Mouse (Mus musculus) spleen, postnatal 4 days (tissue): ENCODE data around the gene Rnase11.
"Not testable (repeated sequence)": the region's sequence is repeated elsewhere in the genome, so short reads cannot be mapped to it uniquely, and the experiment has no call there.

Source experiments
- DNase-seq, 2 experiments: peaks; one replicate each; pipeline ENCODE4 v3.0.0; 2022; ENCODE audit warnings: low spot score in 2 of 2

Rnase11 gene

DNA sequence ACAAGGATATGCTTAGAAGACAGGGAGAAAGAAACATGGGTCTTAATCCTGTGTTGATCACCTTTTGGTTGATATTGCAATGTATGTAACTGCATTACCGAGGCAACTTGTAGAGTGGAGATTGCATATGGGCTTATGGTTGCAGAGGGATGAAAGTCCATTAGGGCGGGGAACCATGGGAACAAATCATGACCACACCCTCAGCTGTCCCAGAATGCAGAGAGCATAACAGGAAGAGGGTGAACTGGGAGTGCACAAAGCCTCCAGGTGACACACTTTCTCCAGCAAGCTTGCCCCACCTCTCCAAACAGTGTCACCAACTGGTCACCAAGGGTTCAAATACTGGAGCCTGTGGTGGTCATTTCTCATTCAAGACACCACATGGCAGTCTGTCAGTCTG lies 31.1 kb upstream of the Rnase11 start:
- DNase-seq = no peak

DNA sequence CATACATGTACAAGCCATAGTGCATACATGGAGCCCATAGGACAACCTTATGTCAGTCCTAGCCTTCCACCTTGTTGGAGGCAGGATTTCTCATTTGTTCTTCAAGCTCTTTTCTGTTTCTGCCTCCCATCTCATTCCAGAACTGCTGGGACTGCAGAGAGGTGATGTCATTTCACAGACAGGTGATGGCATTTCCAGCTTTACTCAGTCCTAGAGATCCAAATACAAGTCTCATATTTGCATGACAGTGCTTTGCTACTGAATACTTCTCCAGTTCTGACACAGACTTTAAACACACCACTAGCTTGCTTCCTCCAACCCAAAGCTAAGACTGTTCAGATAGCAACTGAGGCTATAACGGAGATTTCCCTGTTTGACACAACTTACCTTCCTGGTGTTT lies 29.2 kb upstream of the Rnase11 start:
- no peak for DNase-seq

DNA sequence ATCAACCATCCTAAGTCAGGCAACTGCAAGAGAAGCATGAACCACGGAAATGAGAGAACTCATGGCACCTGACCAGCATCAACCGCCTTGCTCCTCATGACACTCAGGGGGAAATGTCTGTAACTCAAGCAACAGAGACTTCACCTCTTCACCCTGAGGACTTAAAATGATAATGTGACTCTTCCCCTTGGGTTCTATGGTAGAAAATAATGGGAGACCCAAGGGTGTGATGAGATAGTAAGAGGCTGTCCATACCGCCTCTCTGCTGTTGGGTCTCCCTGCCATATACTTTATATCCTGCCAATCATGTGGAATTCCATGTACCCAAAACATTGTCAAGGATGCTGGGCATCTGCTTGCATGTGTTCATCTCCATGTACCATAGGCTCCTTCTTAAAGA lies 24.4 kb upstream of the Rnase11 start, which contains the start of gene Olfr750:
Gene Olfr750, minus strand, starts transcription at position 101 of the 400 bp plus-strand sequence.
- no peak for DNase-seq

DNA sequence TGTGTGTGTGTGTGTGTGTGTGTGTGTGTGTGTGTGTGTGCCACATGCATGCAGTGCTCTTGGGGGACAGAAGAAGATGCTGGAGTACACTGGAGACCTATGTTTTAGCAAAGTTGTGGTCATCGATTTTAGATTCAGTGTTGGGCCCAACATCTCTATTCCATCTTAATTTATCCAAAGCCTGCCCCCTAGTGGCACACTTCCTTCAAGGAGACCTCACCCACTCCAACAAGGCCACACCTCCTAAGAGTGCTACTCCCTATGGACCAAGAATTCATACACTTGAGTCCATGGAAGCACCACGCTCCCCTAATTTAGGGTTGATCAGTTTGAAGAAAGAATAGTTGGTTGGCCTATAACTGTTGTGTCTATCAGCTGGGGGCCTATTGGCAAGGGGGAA lies 19.7 kb upstream of the Rnase11 start:
- peak; percentile 58 to 78 for DNase-seq

DNA sequence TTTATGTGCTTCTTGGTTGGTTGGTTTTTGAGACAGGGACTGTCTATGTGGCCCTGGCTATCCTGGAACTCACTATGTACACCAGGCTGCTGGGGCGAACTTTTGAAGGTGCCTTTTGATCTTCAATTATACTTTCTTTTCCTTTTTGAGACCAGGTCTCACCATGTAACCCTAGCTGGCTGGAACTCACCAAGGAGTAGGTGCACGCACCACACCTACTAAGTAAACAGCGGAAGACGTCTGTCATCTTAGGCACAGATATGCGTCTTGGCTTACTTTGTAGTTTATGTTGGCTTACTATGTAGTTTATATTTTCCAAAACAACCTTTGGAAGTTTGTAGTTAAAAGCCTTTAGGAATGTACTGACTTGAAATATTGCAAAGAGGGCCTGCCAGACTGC lies 19.0 kb upstream of the Rnase11 start:
- no peak for DNase-seq

DNA sequence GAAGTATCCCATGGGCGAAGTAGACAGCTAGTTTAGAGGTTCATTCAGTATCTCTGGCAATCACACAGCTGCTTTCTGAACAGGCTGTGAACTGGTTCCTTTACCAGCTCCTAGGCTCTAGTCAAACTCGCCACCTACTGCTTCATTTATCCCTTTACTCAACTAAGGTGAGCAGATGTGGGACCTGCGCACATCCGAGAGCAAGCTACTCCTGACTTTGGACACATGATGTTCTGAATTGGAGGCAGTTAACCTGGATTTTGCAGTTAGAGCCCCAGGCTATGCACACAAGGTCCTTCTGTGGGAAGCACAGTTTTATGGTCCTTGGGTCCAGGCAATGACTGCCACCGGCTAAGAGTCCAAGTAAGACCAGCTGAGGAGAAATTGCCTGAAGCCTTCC lies 10.8 kb upstream of the Rnase11 start:
- DNase-seq = no peak

DNA sequence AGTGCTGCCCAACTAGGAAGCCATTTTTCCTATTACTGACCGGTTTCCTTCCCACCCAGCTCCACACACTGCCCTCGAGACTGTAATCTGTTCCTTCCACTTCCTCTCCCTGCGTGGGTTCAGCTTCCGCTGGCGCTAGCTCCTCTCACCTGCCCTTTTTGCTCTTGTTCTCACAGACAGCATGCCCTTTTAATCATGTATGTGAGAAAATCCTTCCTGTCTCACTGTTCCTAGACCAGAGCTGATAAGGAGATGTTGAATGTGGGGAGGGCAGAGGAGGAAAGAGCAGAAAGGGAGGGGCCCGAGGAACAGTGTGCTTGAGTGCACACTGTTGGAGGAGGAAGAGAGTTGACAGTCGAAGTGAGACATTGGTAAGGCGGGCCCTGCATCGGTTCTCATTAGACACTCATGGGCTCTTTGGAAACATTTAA lies 7.5 kb upstream of the Rnase11 start, which contains the start of gene Rnase12:
Gene Rnase12, minus strand, starts transcription at position 261 of the 431 bp plus-strand sequence.
- no peak for DNase-seq

DNA sequence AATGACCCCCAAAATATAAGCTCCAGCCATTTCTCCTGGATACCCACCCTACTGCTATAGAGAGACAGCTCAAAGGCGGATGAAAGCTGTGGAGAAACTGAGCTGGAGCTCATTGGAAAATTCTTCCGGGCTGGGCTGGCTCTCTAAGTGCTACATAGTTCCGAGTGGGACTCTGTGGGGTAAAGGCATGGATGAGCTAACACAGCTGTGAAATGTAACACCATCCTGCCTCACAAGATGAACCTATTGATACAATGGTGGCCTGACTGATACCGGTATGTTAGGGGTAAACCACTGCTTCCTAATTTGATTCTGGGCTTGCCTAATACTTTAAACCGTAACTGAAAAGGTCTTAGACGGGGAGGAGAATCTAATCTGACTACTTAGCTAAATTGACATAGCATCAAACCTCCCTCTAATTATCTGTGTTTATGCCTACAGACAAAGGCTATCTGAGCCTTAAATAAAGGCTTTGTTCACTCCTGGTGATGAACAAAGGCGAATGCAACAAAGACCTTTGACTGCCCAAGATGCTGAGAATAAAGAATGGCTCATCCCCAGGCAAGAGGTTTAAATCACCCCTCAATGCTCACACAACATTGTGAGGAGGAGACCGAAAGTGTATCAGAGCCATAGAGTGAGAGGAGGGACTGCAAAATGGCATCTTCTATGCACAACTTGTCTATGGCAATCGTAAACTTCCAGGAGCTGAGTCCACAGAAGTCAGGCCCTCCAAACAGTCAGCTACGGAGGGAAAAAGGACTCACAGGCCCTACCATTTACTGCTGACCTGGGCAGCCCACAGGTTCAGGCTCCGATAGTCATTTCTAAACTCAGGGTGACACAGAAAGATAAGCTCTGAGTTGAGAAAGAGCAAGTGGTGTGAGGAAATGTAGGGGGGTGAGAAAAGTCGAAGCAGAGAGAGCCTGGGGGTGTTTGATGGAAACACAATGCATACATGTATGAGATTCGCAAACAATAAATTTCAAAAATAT lies 4.6 kb upstream of the Rnase11 start:
- DNase-seq = no peak

DNA sequence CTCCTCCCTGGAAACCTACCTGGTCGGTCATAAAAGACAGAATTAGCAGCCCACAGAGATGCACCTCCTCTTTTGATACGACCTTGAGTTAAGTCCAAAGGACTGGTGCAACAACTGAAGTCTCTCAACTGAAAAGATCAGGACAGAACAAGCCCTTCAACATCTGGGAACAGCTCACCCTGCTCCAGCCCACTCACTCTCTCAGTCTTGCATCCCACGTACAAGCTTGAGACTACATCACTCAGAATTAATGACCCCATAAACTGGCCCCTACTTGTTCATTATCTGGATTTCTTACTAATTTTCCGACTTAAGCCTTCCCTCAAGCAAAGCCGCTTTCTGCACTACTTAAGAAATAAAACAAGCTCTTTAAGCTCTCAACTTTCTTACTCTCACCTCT lies 3.2 kb upstream of the Rnase11 start:
- DNase-seq = no peak

DNA sequence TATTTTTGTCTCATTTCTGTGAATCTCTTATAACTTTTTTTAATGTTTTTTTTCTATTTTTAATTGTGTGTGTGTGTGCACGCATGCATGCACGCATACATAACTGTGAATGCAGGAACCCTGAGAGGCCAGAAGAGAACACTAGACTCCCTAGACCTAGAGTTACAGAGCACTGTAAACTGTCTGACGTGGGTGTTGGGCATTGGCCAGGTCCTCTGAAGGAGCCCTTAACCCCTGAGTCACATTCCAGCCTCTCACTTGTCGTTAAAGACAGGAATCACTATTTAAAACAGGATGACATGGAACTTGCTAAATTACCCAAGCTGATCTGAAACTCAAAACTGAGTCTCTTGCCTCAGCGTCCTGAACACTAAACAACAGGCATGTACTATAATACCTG lies 2.0 kb upstream of the Rnase11 start:
- no peak for DNase-seq

DNA sequence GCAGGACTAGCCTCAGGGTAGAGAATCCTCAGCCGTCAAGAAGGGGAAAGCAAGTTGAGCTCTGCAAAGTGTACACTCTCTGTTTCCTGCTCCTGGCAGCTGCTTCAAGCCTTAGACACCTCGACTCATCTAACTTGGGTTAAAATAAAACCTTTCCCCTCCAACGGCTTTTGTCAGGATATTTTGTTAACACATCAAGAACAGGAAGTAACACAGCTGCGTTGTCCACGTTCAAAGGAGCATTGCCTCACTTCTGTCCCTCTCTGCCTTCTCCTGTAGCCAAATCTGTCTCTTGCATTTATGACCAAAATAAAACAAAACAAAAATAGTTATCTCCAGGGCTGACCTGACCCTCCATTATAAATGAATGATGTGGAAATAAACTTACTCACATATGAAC lies 2.1 kb downstream of the Rnase11 start:
- no peak for DNase-seq

DNA sequence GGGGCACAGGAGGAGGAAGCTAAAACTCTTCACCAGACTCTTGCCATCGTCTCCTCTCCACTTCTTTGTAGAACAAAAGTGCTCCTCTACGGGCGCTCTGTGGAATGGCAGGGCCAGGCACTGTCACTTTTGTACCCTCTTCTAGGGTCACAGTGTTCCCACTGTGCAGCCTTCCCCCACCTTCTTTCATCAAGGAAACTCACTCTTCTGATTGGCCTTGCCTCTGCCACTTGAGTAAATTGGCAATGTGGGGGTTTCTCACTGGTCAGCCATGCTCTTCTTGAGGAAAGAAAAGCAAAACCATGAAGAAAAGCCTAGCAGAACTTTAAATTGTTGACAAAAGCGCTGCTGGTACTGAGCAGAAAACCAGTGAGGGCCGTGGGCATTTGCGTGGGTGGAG lies 8.2 kb downstream of the Rnase11 start, which contains the start of gene Rnase9:
Gene Rnase9, minus strand, starts transcription at position 101 of the 400 bp plus-strand sequence.
- DNase-seq = no peak

DNA sequence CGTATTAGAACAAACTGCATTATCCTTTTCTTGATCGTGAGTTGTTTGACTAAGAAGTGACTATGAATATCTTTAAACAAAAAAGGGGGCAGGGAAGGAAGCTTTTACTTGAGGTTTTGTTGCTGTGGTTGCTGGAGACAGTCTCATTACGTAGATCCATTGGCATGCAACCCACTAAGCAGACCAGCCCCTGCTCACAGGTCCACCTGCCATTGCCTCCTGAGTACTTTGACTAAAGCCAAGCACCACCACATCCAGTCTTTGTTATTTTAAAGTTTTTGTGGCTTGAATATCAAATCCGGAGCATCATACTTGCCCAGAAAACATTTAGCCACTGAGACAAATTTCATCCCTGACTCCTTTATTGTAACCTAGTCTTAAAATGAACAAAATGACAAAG lies 13.7 kb downstream of the Rnase11 start:
- no peak for DNase-seq

DNA sequence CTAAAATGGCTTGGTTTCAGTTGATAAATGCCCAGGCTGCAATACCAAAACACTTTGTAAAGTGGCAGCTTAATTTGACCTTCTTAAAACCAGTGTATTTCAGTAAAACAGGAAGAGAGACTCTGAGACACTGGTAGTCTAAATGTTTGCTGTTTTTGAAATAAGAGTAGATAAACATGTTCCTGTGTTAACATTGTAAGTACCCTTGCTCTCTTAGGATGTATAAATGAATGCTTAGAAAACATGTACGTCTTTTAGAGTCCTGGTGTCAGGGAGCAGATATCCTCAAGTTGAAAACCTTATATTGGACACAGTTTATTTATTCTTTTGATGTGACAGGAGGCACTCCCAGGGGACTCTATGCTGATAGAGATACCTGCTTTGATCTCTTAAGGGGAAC lies 14.8 kb downstream of the Rnase11 start:
- no peak for DNase-seq

DNA sequence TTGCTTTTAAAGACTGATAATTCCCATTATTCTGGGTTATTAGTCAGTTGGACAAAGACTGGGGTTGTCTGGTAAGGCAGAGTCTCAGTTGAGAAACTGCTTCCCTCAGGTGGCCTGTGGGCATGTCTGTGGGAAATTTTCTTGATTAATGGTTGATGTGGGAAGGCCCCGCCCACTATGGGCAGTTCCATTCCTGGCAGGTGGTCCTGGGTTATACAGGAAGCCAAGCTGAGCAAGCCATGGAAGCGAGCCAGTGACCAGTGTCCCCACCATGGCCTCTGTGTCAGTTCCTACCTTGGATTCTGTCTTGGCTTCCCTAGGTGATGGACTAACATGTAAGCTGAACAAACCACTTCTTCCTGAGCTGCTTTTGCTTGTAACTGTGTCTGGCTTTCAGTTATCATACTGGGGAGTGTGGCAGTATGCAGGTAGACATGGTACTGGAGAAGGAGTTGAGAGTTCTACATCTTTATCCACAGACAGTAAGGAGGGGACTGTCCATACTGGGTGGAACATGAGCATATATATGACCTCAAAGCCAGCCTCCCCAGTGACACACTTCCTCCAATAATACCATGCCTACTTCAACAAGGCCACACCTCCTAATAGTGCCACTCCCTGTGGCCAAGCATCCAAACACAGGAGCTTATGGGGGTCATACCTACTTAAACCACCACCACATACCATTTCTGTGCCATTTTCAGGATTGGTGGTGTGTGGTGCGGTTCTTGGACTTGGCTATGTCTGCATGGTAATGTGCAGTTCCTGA lies 22.4 kb downstream of the Rnase11 start:
- no peak for DNase-seq

DNA sequence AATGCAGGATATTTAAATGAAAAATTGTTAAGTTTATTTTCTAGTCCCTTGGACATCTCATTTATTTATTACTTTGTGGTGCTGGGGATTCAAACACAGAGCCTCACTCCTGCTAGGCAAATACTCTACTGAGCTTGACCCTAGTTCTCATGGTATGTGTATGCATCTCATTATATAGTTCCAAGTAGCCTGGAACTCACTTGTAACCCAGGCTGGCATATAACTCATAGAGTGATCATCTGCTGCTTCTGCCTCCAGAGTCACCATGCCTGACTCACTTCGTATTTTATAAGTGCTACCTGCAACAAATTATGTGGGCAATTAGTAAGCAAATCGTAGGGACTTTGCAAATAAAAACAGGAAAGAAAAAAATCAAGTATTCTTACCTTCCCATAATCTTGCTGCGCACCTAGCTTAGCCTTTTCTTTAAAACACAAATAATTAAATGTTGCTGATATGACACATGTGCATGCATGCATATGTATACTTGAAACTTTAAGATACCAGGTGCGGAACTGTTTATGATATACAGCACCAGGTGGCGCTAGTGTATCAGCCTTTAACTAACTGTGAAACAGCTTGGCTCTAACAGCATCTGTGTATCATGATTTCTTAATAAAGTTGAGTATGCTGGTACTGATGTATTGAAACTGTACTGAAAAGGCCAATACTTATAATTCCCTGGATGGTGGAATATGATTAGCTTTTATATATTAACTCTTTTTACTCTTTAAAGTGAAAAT lies 23.4 kb downstream of the Rnase11 start:
- DNase-seq = peak; percentile 63 to 80

DNA sequence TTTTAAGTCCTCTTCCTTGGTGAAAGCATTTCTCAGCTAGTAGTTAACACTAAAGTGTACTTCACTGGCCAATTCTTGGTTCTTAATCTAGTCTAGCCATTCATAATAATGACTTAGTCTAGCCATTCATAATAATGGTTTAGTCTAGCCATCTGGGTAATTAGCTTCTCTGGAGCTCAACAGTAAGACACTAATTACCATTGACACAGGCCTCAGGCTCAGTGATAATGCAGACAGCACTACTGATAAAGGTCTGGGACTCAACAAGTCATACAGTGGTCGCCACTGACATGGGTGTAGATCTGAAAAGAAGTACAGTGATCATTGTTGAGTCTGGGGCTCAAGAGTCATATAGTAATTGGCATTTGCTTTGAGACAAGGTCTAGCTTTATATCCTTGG lies 25.1 kb downstream of the Rnase11 start:
- DNase-seq = no peak

DNA sequence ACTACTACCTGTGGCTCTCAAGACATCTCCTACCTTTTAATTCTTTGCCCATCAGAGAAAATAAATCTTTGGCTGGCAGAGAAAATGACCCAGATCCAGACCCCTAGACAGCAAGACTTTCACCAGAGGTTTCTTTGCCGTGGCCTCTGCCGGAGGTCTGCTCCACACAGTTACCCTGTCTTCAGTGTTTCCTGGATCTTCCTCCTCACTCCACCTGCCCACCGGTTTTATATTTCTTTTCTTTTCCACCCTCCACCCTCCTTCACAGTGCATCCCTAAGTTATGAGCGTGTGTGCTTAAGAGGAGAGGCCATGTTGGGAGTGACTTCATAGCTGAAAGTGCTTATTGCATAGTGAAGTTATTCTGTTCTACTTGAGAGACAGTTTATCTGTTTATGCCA lies 26.5 kb downstream of the Rnase11 start:
- DNase-seq = no peak

DNA sequence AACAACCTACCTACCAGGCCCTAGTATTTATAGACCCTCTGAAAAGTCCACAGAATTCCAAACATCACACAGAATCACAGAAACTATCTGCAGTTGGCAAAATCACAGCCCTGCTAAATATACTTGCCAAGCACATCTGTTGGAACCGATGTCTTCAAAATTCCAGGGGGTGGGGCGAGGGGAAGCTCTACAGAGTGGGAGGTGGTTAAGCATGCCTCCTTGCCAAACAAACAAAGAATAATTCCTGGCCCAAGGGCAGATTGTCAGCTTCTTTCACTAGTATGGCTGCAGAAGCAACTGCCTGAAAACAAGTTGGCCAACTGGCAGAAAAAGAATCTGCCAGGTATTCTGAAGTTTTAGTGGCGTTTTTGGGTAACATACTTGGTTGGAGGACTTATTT lies 32.7 kb downstream of the Rnase11 start:
- DNase-seq = no peak

DNA sequence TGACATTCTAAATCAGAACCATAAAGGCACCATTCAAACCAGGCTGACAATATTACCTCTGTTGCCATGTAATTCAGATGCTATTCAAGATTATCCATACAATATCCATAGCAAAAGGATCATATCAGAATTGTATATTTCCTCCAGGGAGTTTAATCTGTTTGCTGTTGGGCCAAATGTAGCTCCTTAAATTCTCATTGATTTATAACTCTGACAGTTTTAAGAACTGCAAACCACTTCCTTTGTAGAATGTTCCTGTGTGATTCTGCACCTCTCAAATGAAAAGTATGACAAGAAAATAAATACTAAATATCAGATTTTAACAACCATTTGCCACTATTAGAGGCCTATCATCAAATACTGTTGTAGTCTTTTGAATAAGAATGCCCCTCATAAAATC lies 34.2 kb downstream of the Rnase11 start:
- no peak for DNase-seq

DNA sequence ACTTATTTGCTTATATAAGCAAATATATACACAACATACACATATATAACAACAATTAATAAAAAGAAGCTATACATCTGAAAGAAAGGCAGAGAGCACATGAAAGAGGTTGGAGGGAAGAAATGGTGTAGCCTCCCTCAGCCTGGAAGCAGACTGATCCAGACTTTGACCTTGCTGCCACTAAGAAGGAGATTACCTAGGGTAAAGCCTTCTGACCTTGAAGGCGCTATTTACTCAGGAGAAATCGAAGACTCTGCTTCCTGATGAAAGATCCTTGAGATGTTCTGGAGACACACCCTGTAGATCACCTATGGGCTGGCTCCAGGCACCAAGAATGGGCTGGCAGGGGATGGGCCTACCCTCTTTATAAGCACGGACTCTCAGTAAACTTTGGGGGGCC lies 35.2 kb downstream of the Rnase11 start:
- not testable (repeated sequence) for DNase-seq

DNA sequence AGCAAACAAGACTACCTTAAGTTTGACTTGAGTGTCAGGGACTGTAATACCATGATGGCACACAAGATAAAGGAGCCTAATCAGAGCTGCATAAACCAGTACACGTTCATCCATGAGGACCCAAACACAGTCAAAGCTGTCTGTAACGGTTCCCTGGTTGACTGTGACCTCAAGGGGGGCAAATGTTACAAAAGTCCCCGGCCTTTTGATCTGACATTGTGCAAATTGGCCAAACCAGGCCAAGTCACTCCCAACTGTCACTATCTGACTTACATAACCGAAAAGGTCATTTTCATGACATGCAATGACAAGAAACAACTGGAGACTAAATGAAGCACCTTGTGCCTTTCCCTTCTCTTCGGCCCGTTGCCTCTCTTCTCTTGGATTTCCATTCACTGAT lies 40.4 kb downstream of the Rnase11 start:
- no peak for DNase-seq
